Mouse (Mus musculus) midbrain, embryonic 11.5 days (tissue): ENCODE results near the gene Ppfibp2. TPM values are rescaled to one million over a fixed set of nuclear protein-coding genes. Genes with fewer than 3 reads are reported as not detected.

Experiments
- ATAC-seq: fragments of 200-750 bp; cut with Nextera tagmentation; 2 replicates; pipeline ENCODE4 v1.8.0; 2017; ENCODE audit warnings: moderate TSS enrichment, moderate library complexity; ENCODE audit not compliant: low FRiP score
- DNase-seq: peaks from one replicate; pipeline ENCODE4 v3.0.0; 2015; ENCODE audit warnings: low spot score; ENCODE audit errors: missing footprints
- H3K27ac ChIP-seq: fragments of 300-500 bp; sonication (generic); 2 replicates; pipeline ENCODE4 v1.5.1; 2014; ENCODE audit warnings: low read depth, low read length
- H3K27me3 ChIP-seq: fragments of 300-500 bp; sonication (generic); 2 replicates; pipeline ENCODE4 v1.6.1; 2014; ENCODE audit warnings: mild to moderate bottlenecking, low read length, moderate library complexity, mixed read lengths; ENCODE audit not compliant: control insufficient read depth, insufficient read depth
- H3K36me3 ChIP-seq: fragments of 300-500 bp; sonication (generic); 2 replicates; pipeline ENCODE4 v1.6.1; 2014; ENCODE audit warnings: mild to moderate bottlenecking, low read length, moderate library complexity, mixed read lengths; ENCODE audit not compliant: control insufficient read depth, insufficient read depth
- H3K4me1 ChIP-seq: fragments of 300-500 bp; sonication (generic); 2 replicates; pipeline ENCODE4 v1.6.1; 2014; ENCODE audit warnings: low read length; ENCODE audit not compliant: control insufficient read depth, insufficient read depth
- H3K4me2 ChIP-seq: fragments of 300-500 bp; sonication (generic); 2 replicates; pipeline ENCODE4 v1.6.1; 2014; ENCODE audit warnings: mild to moderate bottlenecking, moderate library complexity
- H3K4me3 ChIP-seq: fragments of 300-500 bp; sonication (generic); 2 replicates; pipeline ENCODE4 v1.5.1; 2014; ENCODE audit warnings: low read depth, low read length
- H3K9ac ChIP-seq: fragments of 300-500 bp; sonication (generic); 2 replicates; pipeline ENCODE4 v1.6.1; 2014; ENCODE audit warnings: low read length
- H3K9me3 ChIP-seq: fragments of 300-500 bp; sonication (generic); 2 replicates; pipeline ENCODE4 v1.6.1; 2016; ENCODE audit warnings: low read length; ENCODE audit not compliant: control insufficient read depth
- WGBS: fragments of 180-500 bp; shearing (Covaris S2); extraction: QIAGEN DNeasy Blood & Tissue Kit; methylation state at CpG from one replicate; pipeline ENCODE4 v1.1.7; 2014; 5-methylcytosine and 5-hydroxymethylcytosine counted together
- polyA plus RNA-seq: library from polyadenylated mRNA; unstranded; fragments of >200 nt; fragmentation: Nextera tagmentation; extraction: Ambion mirVana; gene quantifications from 2 replicates; pipeline ENCODE4 v1.2.1, GENCODE M21; 2014

Gene Ppfibp2
- polyA plus RNA-seq, 1 experiment from 2014 or later = 2.9 TPM

DNA sequence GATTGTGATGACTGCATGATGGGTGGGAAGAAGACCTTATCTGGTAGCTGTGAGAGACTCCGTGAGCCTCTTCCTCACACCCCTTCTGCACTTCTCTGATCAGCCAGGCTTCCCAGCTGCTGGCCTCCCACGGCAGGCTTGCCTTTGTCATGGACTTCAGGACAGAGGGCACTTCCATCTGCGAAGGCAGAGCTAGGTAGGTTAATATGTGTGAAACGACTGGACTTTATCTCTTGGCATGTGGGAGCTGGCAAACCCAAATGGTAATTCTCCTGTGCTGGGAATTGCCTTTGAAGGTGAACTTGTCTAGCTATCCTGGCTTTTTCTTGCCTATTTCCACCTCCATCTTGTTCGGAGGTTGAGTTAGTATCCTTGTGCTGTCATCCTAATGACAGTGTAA lies 5.6 kb downstream of the Ppfibp2 start:
- H3K9me3 ChIP-seq = no peaks in the 10 kb centered on the region
- no peak overlapping the region for H3K27ac ChIP-seq
- ATAC-seq (no peak), DNase-seq (no peak)
- no peaks in the 10 kb centered on the region for H3K27me3 ChIP-seq
- WGBS = 68% methylated on average over 5 of the region's 5 CpGs
- no peaks in the 10 kb centered on the region for H3K36me3 ChIP-seq
- H3K9ac ChIP-seq = no peak overlapping the region
- H3K4me2 ChIP-seq = no peak overlapping the region
- H3K4me1 ChIP-seq = no peaks in the 10 kb centered on the region
- no peak overlapping the region for H3K4me3 ChIP-seq

- H3K27me3 ChIP-seq = no peaks in the 10 kb centered on the region
- WGBS = 78% methylated on average over 4 of the region's 4 CpGs
- no peak for ATAC-seq
Measured at GRCm38 (mm10) chr7:107602505-107602904, 7.5 kb downstream of the Ppfibp2 start.

GRCm38 (mm10) chr7:107602913-107603312 lies 7.9 kb downstream of the Ppfibp2 start:
- Histone ChIP-seq H3K4me3 (no peak overlapping the region), H3K9me3 (no peaks in the 10 kb centered on the region), H3K9ac (no peak overlapping the region), H3K4me1 (no peaks in the 10 kb centered on the region), H3K27me3 (no peaks in the 10 kb centered on the region), H3K27ac (no peak overlapping the region), H3K4me2 (no peak overlapping the region), H3K36me3 (no peaks in the 10 kb centered on the region)
- 51% methylated on average over 6 of the region's 6 CpGs for WGBS
- no peak for ATAC-seq
- DNase-seq = no peak

More at GRCm38 (mm10) chr7:107602505-107602904, 7.5 kb downstream of the Ppfibp2 start:
- Histone ChIP-seq H3K36me3 (no peaks in the 10 kb centered on the region), H3K9me3 (no peaks in the 10 kb centered on the region), H3K9ac (no peak overlapping the region), H3K27ac (no peak overlapping the region), H3K4me1 (no peaks in the 10 kb centered on the region), H3K4me2 (no peak overlapping the region), H3K4me3 (no peak overlapping the region)
- DNase-seq = no peak

GRCm38 (mm10) chr7:107607766-107608165 lies 12.8 kb downstream of the Ppfibp2 start:
- no peak overlapping the region for H3K4me2 ChIP-seq
- no peaks in the 10 kb centered on the region for H3K36me3 ChIP-seq
- no peak overlapping the region for H3K27ac ChIP-seq
- DNase-seq (no peak), ATAC-seq (no peak)
- no peak overlapping the region for H3K9ac ChIP-seq
- no peaks in the 10 kb centered on the region for H3K27me3 ChIP-seq
- no peaks in the 10 kb centered on the region for H3K9me3 ChIP-seq
- 97% methylated on average over 1 of the region's 1 CpGs for WGBS
- H3K4me3 ChIP-seq = no peak overlapping the region
- H3K4me1 ChIP-seq = no peaks in the 10 kb centered on the region

GRCm38 (mm10) chr7:107609622-107610255 lies 14.7 kb downstream of the Ppfibp2 start:
- no peak overlapping the region for H3K9ac ChIP-seq
- no peak overlapping the region for H3K27ac ChIP-seq
- H3K27me3 ChIP-seq = no peaks in the 10 kb centered on the region
- no peak overlapping the region for H3K4me3 ChIP-seq
- DNase-seq = no peak
- no peak overlapping the region for H3K4me2 ChIP-seq
- 90% methylated on average over 2 of the region's 2 CpGs for WGBS
- H3K9me3 ChIP-seq = no peaks in the 10 kb centered on the region
- no peak for ATAC-seq
- no peaks in the 10 kb centered on the region for H3K4me1 ChIP-seq
- H3K36me3 ChIP-seq = no peaks in the 10 kb centered on the region

GRCm38 (mm10) chr7:107610880-107611279 lies 15.9 kb downstream of the Ppfibp2 start:
- H3K9ac ChIP-seq = no peak overlapping the region
- no peaks in the 10 kb centered on the region for H3K27me3 ChIP-seq
- H3K4me1 ChIP-seq = no peaks in the 10 kb centered on the region
- H3K4me2 ChIP-seq = no peak overlapping the region
- H3K27ac ChIP-seq = no peak overlapping the region
- H3K9me3 ChIP-seq = no peaks in the 10 kb centered on the region
- DNase-seq (no peak), ATAC-seq (no peak)
- no peaks in the 10 kb centered on the region for H3K36me3 ChIP-seq
- 86% methylated on average over 5 of the region's 5 CpGs for WGBS
- no peak overlapping the region for H3K4me3 ChIP-seq

- ATAC-seq (no peak), DNase-seq (no peak)
- Histone ChIP-seq H3K27ac (no peak overlapping the region), H3K9me3 (no peaks in the 10 kb centered on the region), H3K9ac (no peak overlapping the region), H3K4me1 (no peaks in the 10 kb centered on the region), H3K4me2 (no peak overlapping the region), H3K4me3 (no peak overlapping the region), H3K36me3 (no peaks in the 10 kb centered on the region), H3K27me3 (no peaks in the 10 kb centered on the region)
- 32% methylated on average over 10 of the region's 11 CpGs for WGBS
Measured at GRCm38 (mm10) chr7:107618028-107618992, 23.3 kb downstream of the Ppfibp2 start.

DNA sequence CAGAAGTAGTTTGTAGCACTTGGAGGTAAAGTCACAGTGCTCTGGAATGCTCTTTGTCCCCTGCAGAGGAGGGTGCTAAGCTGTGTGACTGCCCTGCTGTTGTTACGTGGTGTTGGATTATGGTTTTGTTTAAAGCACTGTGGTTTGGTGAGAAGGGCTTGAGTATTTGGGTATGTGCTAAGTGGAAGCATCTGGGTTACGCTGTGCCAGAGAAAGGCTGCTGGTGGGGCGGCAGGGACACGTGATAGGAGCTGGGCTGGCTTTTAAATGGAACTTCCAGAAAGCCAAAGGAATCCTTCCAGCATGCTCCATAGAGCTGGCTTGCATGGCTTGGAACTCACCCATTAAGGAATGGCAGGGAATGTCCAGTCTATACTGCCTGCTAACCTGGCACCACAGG lies 24.2 kb downstream of the Ppfibp2 start:
- no peak overlapping the region for H3K4me2 ChIP-seq
- WGBS = 76% methylated on average over 4 of the region's 4 CpGs
- no peaks in the 10 kb centered on the region for H3K36me3 ChIP-seq
- H3K4me1 ChIP-seq = no peaks in the 10 kb centered on the region
- H3K9me3 ChIP-seq = no peaks in the 10 kb centered on the region
- H3K4me3 ChIP-seq = no peak overlapping the region
- H3K27me3 ChIP-seq = no peaks in the 10 kb centered on the region
- no peak overlapping the region for H3K9ac ChIP-seq
- ATAC-seq (no peak), DNase-seq (no peak)
- no peak overlapping the region for H3K27ac ChIP-seq

DNA sequence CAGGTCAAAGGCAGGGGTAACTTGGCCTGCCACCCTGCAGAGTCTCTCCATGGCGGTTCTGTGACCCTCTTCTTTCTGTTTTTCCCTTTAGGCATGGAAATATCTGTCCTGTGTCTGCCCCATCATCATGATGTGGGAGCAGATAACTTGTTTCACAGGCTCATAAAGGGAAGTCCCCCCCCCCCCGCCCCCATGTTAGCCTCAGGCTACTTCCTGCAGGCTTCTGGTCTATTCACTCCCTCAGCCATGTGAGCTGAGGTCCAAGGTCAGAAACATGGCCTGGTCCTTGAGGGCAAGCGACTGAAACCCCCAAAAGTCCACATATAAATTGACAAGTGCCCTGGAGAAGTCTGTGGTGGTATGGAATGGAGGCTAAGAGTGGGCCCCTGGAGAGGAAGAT lies 25.1 kb downstream of the Ppfibp2 start:
- H3K36me3 ChIP-seq = no peaks in the 10 kb centered on the region
- 73% methylated on average over 3 of the region's 3 CpGs for WGBS
- H3K27ac ChIP-seq = no peak overlapping the region
- H3K4me3 ChIP-seq = no peak overlapping the region
- H3K4me1 ChIP-seq = no peaks in the 10 kb centered on the region
- H3K9ac ChIP-seq = no peak overlapping the region
- H3K9me3 ChIP-seq = no peaks in the 10 kb centered on the region
- DNase-seq (no peak), ATAC-seq (no peak)
- no peaks in the 10 kb centered on the region for H3K27me3 ChIP-seq
- H3K4me2 ChIP-seq = no peak overlapping the region
